Mouse (Mus musculus) heart, embryonic 11.5 days (tissue): ENCODE data around the gene Foxn1. TPM values are rescaled to one million over a fixed set of nuclear protein-coding genes. Genes with fewer than 3 reads are reported as not detected.

Experiments
- ATAC-seq: fragments of 200-750 bp; cut with Nextera tagmentation; replicated peaks from 2 replicates; pipeline ENCODE4 v1.8.0; 2017; ENCODE audit warnings: moderate library complexity; ENCODE audit not compliant: insufficient number of reproducible peaks, low FRiP score, low TSS enrichment
- H3K27ac ChIP-seq: fragments of 300-500 bp; sonication (generic); 2 replicates; pipeline ENCODE4 v1.5.1; 2014; ENCODE audit warnings: mild to moderate bottlenecking, low read depth, low read length
- H3K27me3 ChIP-seq: fragments of 300-500 bp; sonication (generic); 2 replicates; pipeline ENCODE4 v1.6.1; 2014; ENCODE audit warnings: mild to moderate bottlenecking, low read length, mixed read lengths; ENCODE audit not compliant: control insufficient read depth, insufficient read depth
- H3K36me3 ChIP-seq: fragments of 300-500 bp; sonication (generic); 2 replicates; pipeline ENCODE4 v1.6.1; 2014; ENCODE audit warnings: mild to moderate bottlenecking, low read length, moderate library complexity, mixed read lengths; ENCODE audit not compliant: control insufficient read depth, insufficient read depth
- H3K4me1 ChIP-seq: fragments of 300-500 bp; sonication (generic); 2 replicates; pipeline ENCODE4 v1.6.1; 2014; ENCODE audit warnings: low read length; ENCODE audit not compliant: control insufficient read depth, insufficient read depth
- H3K4me2 ChIP-seq: fragments of 300-500 bp; sonication (generic); 2 replicates; pipeline ENCODE4 v1.6.1; 2014; ENCODE audit warnings: mild to moderate bottlenecking, moderate library complexity
- H3K4me3 ChIP-seq: fragments of 300-500 bp; sonication (generic); 2 replicates; pipeline ENCODE4 v1.5.1; 2014; ENCODE audit warnings: low read depth, low read length
- H3K9ac ChIP-seq: fragments of 300-500 bp; sonication (generic); 2 replicates; pipeline ENCODE4 v1.6.1; 2014; ENCODE audit warnings: mild to moderate bottlenecking, low read depth, low read length, moderate library complexity
- H3K9me3 ChIP-seq: fragments of 300-500 bp; sonication (generic); replicated peaks from 2 replicates; pipeline ENCODE4 v1.6.1; 2016; ENCODE audit warnings: low read length; ENCODE audit not compliant: control insufficient read depth
- WGBS: fragments of 180-500 bp; shearing (Covaris S2); extraction: QIAGEN DNeasy Blood & Tissue Kit; methylation state at CpG from one replicate; pipeline ENCODE4 v1.1.7; 2014; ENCODE audit not compliant: insufficient replicate concordance; 5-methylcytosine and 5-hydroxymethylcytosine counted together
- polyA plus RNA-seq: library from polyadenylated mRNA; unstranded; fragments of >200 nt; fragmentation: Nextera tagmentation; extraction: Ambion mirVana; gene quantifications from 2 replicates; pipeline ENCODE4 v1.2.1, GENCODE M21; 2014

Gene Foxn1
- polyA plus RNA-seq, 1 experiment from 2014 or later, result 0.29 TPM

DNA sequence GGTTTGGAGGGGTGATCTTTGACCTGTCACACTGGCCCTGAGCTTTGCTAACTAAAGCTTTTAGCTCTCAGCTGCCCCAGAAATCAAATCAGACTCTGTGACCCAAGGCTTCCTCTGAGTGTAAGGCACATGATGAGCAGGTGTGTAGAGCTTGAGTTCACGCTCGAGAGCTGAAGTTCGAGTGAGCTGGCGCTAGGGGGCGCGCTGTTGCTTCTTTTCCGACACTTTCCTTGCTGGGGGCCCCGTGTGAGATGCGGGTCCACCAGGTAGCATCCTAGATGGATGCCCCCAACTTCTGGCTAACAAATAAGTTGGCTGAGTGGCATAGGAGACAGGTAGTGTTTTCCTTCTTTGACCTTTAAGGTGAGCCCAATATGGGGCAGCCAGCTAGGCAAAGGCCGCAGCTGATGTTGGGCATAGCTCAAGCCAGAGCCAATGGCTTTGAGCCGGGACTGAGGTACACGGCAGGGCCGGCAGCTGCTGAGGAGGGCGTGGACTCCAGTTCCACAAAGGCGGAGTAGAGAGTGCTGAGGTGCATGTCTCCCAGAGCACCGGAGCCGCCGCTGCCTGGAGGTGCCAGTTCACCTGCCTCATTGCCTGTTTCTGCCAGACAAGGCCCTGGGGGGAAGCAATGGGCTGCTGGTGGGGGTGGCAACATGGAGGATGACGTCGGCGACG lies 27.9 kb downstream of the Foxn1 start:
- no peak for ATAC-seq
- Histone ChIP-seq H3K9me3 (no peaks in the 10 kb centered on the region), H3K36me3 (no peaks in the 10 kb centered on the region), H3K4me3 (no peak overlapping the region), H3K27ac (no peak overlapping the region), H3K4me2 (no peak overlapping the region), H3K4me1 (no peaks in the 10 kb centered on the region), H3K27me3 (peaks cover 5% of the 10 kb centered on the region; the same call in 1 of the 2 replicates), H3K9ac (no peak overlapping the region)
- whole genome bisulfite sequencing, result 12% methylated on average over 22 of the region's 22 CpGs

- H3K4me3 ChIP-seq, result no peak overlapping the region
- no peaks in the 10 kb centered on the region for H3K4me1 ChIP-seq
- no peak overlapping the region for H3K27ac ChIP-seq
- H3K36me3 ChIP-seq, result no peaks in the 10 kb centered on the region
- no peak overlapping the region for H3K4me2 ChIP-seq
- ATAC-seq, result no peak
- no peak overlapping the region for H3K9ac ChIP-seq
- 31% methylated on average over 4 of the region's 4 CpGs for WGBS
- H3K27me3 ChIP-seq, result peaks cover 5% of the 10 kb centered on the region; the same call in 1 of the 2 replicates
- no peaks in the 10 kb centered on the region for H3K9me3 ChIP-seq
Observed at GRCm38 (mm10) chr11:78355471-78356238, 30.7 kb downstream of the Foxn1 start.

GRCm38 (mm10) chr11:78354905-78355304 lies 31.5 kb downstream of the Foxn1 start:
- WGBS, result 59% methylated on average over 6 of the region's 6 CpGs
- no peak for ATAC-seq

DNA sequence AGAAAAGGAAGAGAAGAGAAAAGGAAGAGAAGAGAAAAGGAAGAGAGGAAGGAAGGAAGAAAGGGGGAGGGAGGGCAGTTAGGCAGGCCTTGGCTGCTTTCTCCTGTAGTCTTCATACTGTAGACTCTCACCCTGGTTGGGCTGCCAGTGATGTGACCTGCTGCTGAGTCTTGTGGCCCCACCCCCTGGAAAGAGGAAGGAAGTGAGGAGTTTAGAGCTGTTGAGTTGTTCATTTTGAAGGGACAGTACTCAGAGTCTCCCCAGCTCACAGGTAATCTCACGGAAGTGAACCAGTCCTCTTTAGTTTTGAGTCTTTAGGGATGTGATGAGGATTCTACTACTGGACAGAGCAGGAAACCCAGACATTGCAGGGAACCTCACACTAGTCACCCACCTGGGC lies 33.3 kb downstream of the Foxn1 start:
- 65% methylated on average over 1 of the region's 1 CpGs for whole genome bisulfite sequencing
- no peak overlapping the region for H3K4me3 ChIP-seq
- no peaks in the 10 kb centered on the region for H3K9me3 ChIP-seq
- no peaks in the 10 kb centered on the region; the same call in 1 of the 2 replicates for H3K27me3 ChIP-seq
- H3K36me3 ChIP-seq, result peaks cover 3% of the 10 kb centered on the region; the same call in 1 of the 2 replicates
- no peak overlapping the region for H3K4me2 ChIP-seq
- peaks cover 9% of the 10 kb centered on the region for H3K4me1 ChIP-seq
- ATAC-seq, result no peak
- no peak overlapping the region for H3K9ac ChIP-seq
- no peak overlapping the region for H3K27ac ChIP-seq

More at GRCm38 (mm10) chr11:78354905-78355304, 31.5 kb downstream of the Foxn1 start:
- Histone ChIP-seq H3K4me2 (no peak overlapping the region), H3K27ac (no peak overlapping the region), H3K4me3 (no peak overlapping the region), H3K9me3 (no peaks in the 10 kb centered on the region), H3K36me3 (no peaks in the 10 kb centered on the region), H3K4me1 (peaks cover 2% of the 10 kb centered on the region; the same call in 1 of the 2 replicates), H3K9ac (no peak overlapping the region), H3K27me3 (peaks cover 5% of the 10 kb centered on the region; the same call in 1 of the 2 replicates)

GRCm38 (mm10) chr11:78349441-78350358 lies 36.7 kb downstream of the Foxn1 start:
- Histone ChIP-seq H3K9me3 (no peaks in the 10 kb centered on the region), H3K4me2 (no peak overlapping the region), H3K36me3 (peaks cover 4% of the 10 kb centered on the region; the same call in 1 of the 2 replicates), H3K27ac (no peak overlapping the region), H3K27me3 (no peaks in the 10 kb centered on the region), H3K9ac (no peak overlapping the region), H3K4me1 (peaks cover 28% of the 10 kb centered on the region), H3K4me3 (no peak overlapping the region)
- WGBS, result 80% methylated on average over 4 of the region's 4 CpGs
- no peak for ATAC-seq

- 67% methylated on average over 7 of the region's 7 CpGs for WGBS
- H3K9ac ChIP-seq, result no peak overlapping the region
- H3K36me3 ChIP-seq, result peaks cover 4% of the 10 kb centered on the region; the same call in 1 of the 2 replicates
- H3K4me2 ChIP-seq, result no peak overlapping the region
- no peaks in the 10 kb centered on the region for H3K9me3 ChIP-seq
- no peak for ATAC-seq
- no peaks in the 10 kb centered on the region for H3K27me3 ChIP-seq
- no peak overlapping the region for H3K27ac ChIP-seq
- H3K4me3 ChIP-seq, result no peak overlapping the region
- peaks cover 34% of the 10 kb centered on the region for H3K4me1 ChIP-seq
Observed at GRCm38 (mm10) chr11:78348474-78348873, 37.9 kb downstream of the Foxn1 start.

DNA sequence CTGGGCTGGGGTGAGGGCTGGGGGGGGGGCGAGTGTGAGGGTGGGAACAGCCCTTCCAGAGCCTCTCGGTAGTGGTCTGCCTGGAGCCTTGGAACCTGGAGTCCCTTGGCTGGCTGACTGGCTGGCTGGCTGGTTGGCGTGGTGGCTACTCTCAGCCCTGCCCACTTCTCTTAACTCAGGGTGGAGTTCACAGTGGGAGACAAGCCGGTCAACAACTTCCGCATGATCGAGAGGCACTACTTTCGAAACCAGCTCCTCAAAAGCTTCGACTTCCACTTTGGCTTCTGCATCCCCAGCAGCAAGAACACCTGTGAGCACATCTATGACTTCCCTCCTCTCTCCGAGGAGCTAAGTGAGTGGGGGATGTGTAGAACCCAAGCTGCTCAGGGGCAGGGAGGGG lies 38.5 kb downstream of the Foxn1 start:
- no peaks in the 10 kb centered on the region for H3K27me3 ChIP-seq
- H3K4me1 ChIP-seq, result peaks cover 34% of the 10 kb centered on the region
- peaks cover 4% of the 10 kb centered on the region; the same call in 1 of the 2 replicates for H3K36me3 ChIP-seq
- no peak for ATAC-seq
- 81% methylated on average over 9 of the region's 9 CpGs for WGBS
- H3K9me3 ChIP-seq, result no peaks in the 10 kb centered on the region
- no peak overlapping the region for H3K4me3 ChIP-seq
- no peak overlapping the region for H3K4me2 ChIP-seq
- no peak overlapping the region for H3K27ac ChIP-seq
- no peak overlapping the region for H3K9ac ChIP-seq

GRCm38 (mm10) chr11:78347070-78347754 lies 39.1 kb downstream of the Foxn1 start:
- Histone ChIP-seq H3K9ac (no peak overlapping the region), H3K4me1 (peaks cover 34% of the 10 kb centered on the region), H3K27me3 (no peaks in the 10 kb centered on the region), H3K9me3 (no peaks in the 10 kb centered on the region), H3K27ac (no peak overlapping the region), H3K4me3 (no peak overlapping the region), H3K36me3 (peaks cover 4% of the 10 kb centered on the region; the same call in 1 of the 2 replicates), H3K4me2 (no peak overlapping the region)
- 85% methylated on average over 10 of the region's 10 CpGs for WGBS
- no peak for ATAC-seq
